In genomic region chr4:33248915-33249314, GRCm38 (mm10) we compare ENCODE assay signal across 8 mouse cellular contexts. TPM values are rescaled to one million over a fixed set of nuclear protein-coding genes. Genes with fewer than 3 reads are reported as not detected.
DNase-seq lines count a peak whose midpoint lies in the region; ATAC-seq and TF ChIP-seq lines count a peak whose summit lies in the region.

No protein-coding gene starts in this region.

- H3K4me2 ChIP-seq in heart, embryonic 16.5 days (ENCODE audit: low read depth, low read length): peak overlapping the region; percentile 68
- peak overlapping the region; percentile 46 for H3K4me2 ChIP-seq in limb, embryonic 15.5 days

- peak overlapping the region; percentile 74 for H3K9ac ChIP-seq in heart, embryonic 16.5 days (ENCODE audit: low read length)
- peak overlapping the region; percentile 33; the same call in 1 of the 2 replicates for H3K9ac ChIP-seq in limb, embryonic 15.5 days

- no peak for TF ChIP-seq POLR2A in brain, embryonic 14.5 days (IDR thresholded peaks at IDR 0.05; ENCODE audit: borderline replicate concordance, extremely low read depth, insufficient read depth, insufficient read length, poor library complexity, severe bottlenecking)

- H3K9me3 ChIP-seq in heart, embryonic 16.5 days (replicated peaks; ENCODE audit: control insufficient read depth, low read length): no peaks in the 10 kb centered on the region
- no peaks in the 10 kb centered on the region for H3K9me3 ChIP-seq in hindbrain, embryonic 10.5 days
- H3K9me3 ChIP-seq in limb, embryonic 15.5 days: no peaks in the 10 kb centered on the region

- H3K27ac ChIP-seq in heart, embryonic 16.5 days (ENCODE audit: low read length): peak overlapping the region; percentile 100
- peak overlapping the region; percentile 100 for H3K27ac ChIP-seq in hindbrain, embryonic 10.5 days
- peak overlapping the region; percentile 100 for H3K27ac ChIP-seq in limb, embryonic 15.5 days

- ATAC-seq in heart, embryonic 16.5 days (replicated peaks; ENCODE audit: extremely low read depth, insufficient read depth, low FRiP score): no peak
- no peak for ATAC-seq in limb, embryonic 15.5 days (ENCODE audit: insufficient number of reproducible peaks, low FRiP score, low TSS enrichment, low read depth)

- peaks cover 27% of the 10 kb centered on the region for H3K4me1 ChIP-seq in heart, embryonic 16.5 days (ENCODE audit: control insufficient read depth, insufficient read depth, low read length)
- peaks cover 23% of the 10 kb centered on the region for H3K4me1 ChIP-seq in hindbrain, embryonic 10.5 days (replicated peaks)
- peaks cover 20% of the 10 kb centered on the region for H3K4me1 ChIP-seq in limb, embryonic 15.5 days

- TF ChIP-seq CTCF in brain, embryonic 14.5 days (IDR thresholded peaks at IDR 0.05; ENCODE audit: borderline replicate concordance, extremely low read depth, insufficient read depth, insufficient read length): no peak

- peaks cover 21% of the 10 kb centered on the region for H3K36me3 ChIP-seq in heart, embryonic 16.5 days (ENCODE audit: control insufficient read depth, insufficient read depth)
- H3K36me3 ChIP-seq in hindbrain, embryonic 10.5 days: peaks cover 23% of the 10 kb centered on the region
- H3K36me3 ChIP-seq in limb, embryonic 15.5 days: peaks cover 19% of the 10 kb centered on the region

- DNase-seq in heart, adult 8-10 months (ENCODE audit: low spot score): no peak
- peak; percentile 79 for DNase-seq in brain, embryonic 14.5 days (ENCODE audit: low read depth)
- no peak for DNase-seq in hindbrain, embryonic 10.5 days (ENCODE audit: low spot score)
- no peak for DNase-seq in gastrocnemius, postnatal 10 days
- no peak for DNase-seq in layer of hippocampus, adult 9-10 months (ENCODE audit: low spot score)
- DNase-seq in left cerebral cortex, adult 8-10 months (ENCODE audit: low spot score in 2 of 2): no peak

- peak overlapping the region; percentile 90 for H3K4me3 ChIP-seq in heart, embryonic 16.5 days (ENCODE audit: low read length)
- H3K4me3 ChIP-seq in hindbrain, embryonic 10.5 days: peak overlapping the region; percentile 99
- H3K4me3 ChIP-seq in limb, embryonic 15.5 days: peak overlapping the region; percentile 89

- no peaks in the 10 kb centered on the region for H3K27me3 ChIP-seq in heart, embryonic 16.5 days (ENCODE audit: control insufficient read depth, insufficient read depth, low read length)
- H3K27me3 ChIP-seq in hindbrain, embryonic 10.5 days (ENCODE audit: insufficient read depth, poor library complexity, severe bottlenecking): no peaks in the 10 kb centered on the region
- no peaks in the 10 kb centered on the region for H3K27me3 ChIP-seq in limb, embryonic 15.5 days

- 1% methylated on average over 4 of the region's 4 CpGs for WGBS in heart, embryonic 16.5 days
- WGBS in hindbrain, embryonic 10.5 days: 3% methylated on average over 4 of the region's 4 CpGs
- WGBS in limb, embryonic 15.5 days: 2% methylated on average over 4 of the region's 4 CpGs

RNA-seq across cellular contexts. Expression of gene Srsf12, which starts 40.1 kb away (rescaled TPM):
- 1.6 and 2.3 TPM in 2 replicates for polyA plus RNA-seq in heart, embryonic 16.5 days (2015; fragmentation: Nextera tagmentation; extraction: Ambion mirVana)
- total RNA-seq in heart, adult 8-10 months (2022): not detected
- polyA plus RNA-seq in brain, embryonic 14.5 days (2012; rRNA removed): 22.0 and 34.0 TPM in 2 replicates
- polyA plus RNA-seq in hindbrain, embryonic 10.5 days (2016; fragmentation: Nextera tagmentation; extraction: Ambion mirVana): 3.7 and 7.1 TPM in 2 replicates
- 13.8 and 15.4 TPM in 2 replicates for polyA plus RNA-seq in limb, embryonic 15.5 days (2015; fragmentation: Nextera tagmentation; extraction: Ambion mirVana)
- under 1 TPM in 1 of 2 experiments, not detected in 1; 0.20 TPM for total RNA-seq in gastrocnemius, postnatal 10 days (2021)
- total RNA-seq in left cerebral cortex, adult 8-10 months (2022): 10 to 100 TPM; 22.2 to 27.9 (median 23.8) TPM

RNA-seq across cellular contexts. Expression of gene Pnrc1, which starts 41.0 kb away (rescaled TPM):
- 77.8 and 86.2 TPM in 2 replicates for polyA plus RNA-seq in heart, embryonic 16.5 days (2015; fragmentation: Nextera tagmentation; extraction: Ambion mirVana)
- total RNA-seq in heart, adult 8-10 months (2022): 100 to 1,000 TPM; 105 to 165 (median 142) TPM
- polyA plus RNA-seq in brain, embryonic 14.5 days (2012; rRNA removed): 54.0 and 61.3 TPM in 2 replicates
- polyA plus RNA-seq in hindbrain, embryonic 10.5 days (2016; fragmentation: Nextera tagmentation; extraction: Ambion mirVana): 71.5 and 80.4 TPM in 2 replicates
- 83.8 and 98.1 TPM in 2 replicates for polyA plus RNA-seq in limb, embryonic 15.5 days (2015; fragmentation: Nextera tagmentation; extraction: Ambion mirVana)
- total RNA-seq in gastrocnemius, postnatal 10 days (2021): 100 to 1,000 TPM; 103 to 112 TPM
- total RNA-seq in left cerebral cortex, adult 8-10 months (2022): 100 to 1,000 TPM; 141 to 154 (median 144) TPM

RNA-seq across cellular contexts. Expression of gene Pm20d2, which starts 59.4 kb away (rescaled TPM):
- 2.6 and 2.9 TPM in 2 replicates for polyA plus RNA-seq in heart, embryonic 16.5 days (2015; fragmentation: Nextera tagmentation; extraction: Ambion mirVana)
- total RNA-seq in heart, adult 8-10 months (2022): 10 to 100 TPM; 69.3 to 75.5 (median 72.3) TPM
- polyA plus RNA-seq in brain, embryonic 14.5 days (2012; rRNA removed): 3.4 and 4.0 TPM in 2 replicates
- polyA plus RNA-seq in hindbrain, embryonic 10.5 days (2016; fragmentation: Nextera tagmentation; extraction: Ambion mirVana): 1.1 and 1.2 TPM in 2 replicates
- polyA plus RNA-seq in limb, embryonic 15.5 days (2015; fragmentation: Nextera tagmentation; extraction: Ambion mirVana): 1.5 and 1.7 TPM in 2 replicates
- 10 to 100 TPM; 39.9 to 45.1 TPM for total RNA-seq in gastrocnemius, postnatal 10 days (2021)
- 1 to 10 TPM; 5.9 to 7.3 (median 6.7) TPM for total RNA-seq in left cerebral cortex, adult 8-10 months (2022)
